Mouse (Mus musculus): Measurements from ENCODE around the gene Cab39l.

DNA sequence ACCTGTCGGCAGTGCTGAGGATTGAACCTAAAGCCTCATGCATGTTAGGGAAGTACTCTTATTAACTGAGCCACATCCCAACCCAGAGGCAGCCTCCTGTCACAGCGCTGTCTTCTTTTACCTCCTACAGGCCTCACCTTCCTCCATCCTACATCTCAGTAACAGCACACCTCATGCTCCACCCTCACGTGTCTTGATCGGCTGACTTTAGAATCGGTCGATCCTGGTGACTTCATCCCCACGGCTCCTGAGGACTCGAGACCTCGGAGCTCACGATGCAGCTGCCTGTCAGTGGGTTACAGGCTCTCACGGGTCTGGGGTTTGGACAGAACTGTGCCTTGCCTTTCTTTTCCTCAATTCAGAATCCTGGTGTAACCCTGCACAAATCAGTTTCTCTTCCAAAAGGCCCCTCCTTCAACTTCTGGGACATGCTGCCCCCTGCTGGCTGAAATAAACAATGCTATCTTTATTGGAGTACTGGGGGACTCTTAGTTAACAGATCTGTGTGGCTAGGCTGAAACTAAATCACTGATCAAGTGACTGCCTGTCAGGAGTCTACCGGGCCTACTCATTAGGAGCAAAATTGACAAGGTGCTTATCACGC, 115.3 kb downstream of the Cab39l start:
- TF ChIP-seq POLR2A (IDR thresholded peaks at IDR 0.05; ENCODE audit: low read depth, low read length) (no peak), CTCF (IDR thresholded peaks at IDR 0.05; ENCODE audit: extremely low read depth, insufficient read length, insufficient replicate concordance, low read depth, low read length) (peak; percentile 67; the same call in 1 of the 2 replicates)
